Mouse (Mus musculus) midbrain, embryonic 16.5 days (tissue): ENCODE data around the gene Slc22a16. TPM values are rescaled to one million over a fixed set of nuclear protein-coding genes. Genes with fewer than 3 reads are reported as not detected.
A peak's percentile ranks its signal among the peaks of the same experiment; 100 is the strongest.

Experiments
- ATAC-seq: fragments of 200-750 bp; cut with Nextera tagmentation; 2 replicates; pipeline ENCODE4 v1.8.0; 2017; ENCODE audit warnings: moderate TSS enrichment
- H3K27ac ChIP-seq: fragments of 300-500 bp; sonication (generic); 2 replicates; pipeline ENCODE4 v1.5.1; 2014; ENCODE audit warnings: mild to moderate bottlenecking, low read length, mixed read lengths
- H3K27me3 ChIP-seq: fragments of 300-500 bp; sonication (generic); 2 replicates; pipeline ENCODE4 v1.6.1; 2014; ENCODE audit warnings: low read depth, low read length, mixed read lengths; ENCODE audit not compliant: control insufficient read depth, insufficient read depth
- H3K36me3 ChIP-seq: fragments of 300-500 bp; sonication (generic); 2 replicates; pipeline ENCODE4 v1.6.1; 2014; ENCODE audit warnings: mild to moderate bottlenecking, low read length, moderate library complexity, mixed read lengths; ENCODE audit not compliant: control insufficient read depth, insufficient read depth
- H3K4me1 ChIP-seq: fragments of 300-500 bp; sonication (generic); 2 replicates; pipeline ENCODE4 v1.6.1; 2014; ENCODE audit warnings: mild to moderate bottlenecking, low read length, mixed read lengths; ENCODE audit not compliant: control insufficient read depth, insufficient read depth
- H3K4me2 ChIP-seq: fragments of 300-500 bp; sonication (generic); 2 replicates; pipeline ENCODE4 v1.6.1; 2014; ENCODE audit warnings: mild to moderate bottlenecking, low read length, mixed read lengths
- H3K4me3 ChIP-seq: fragments of 300-500 bp; sonication (generic); 2 replicates; pipeline ENCODE4 v1.5.1; 2014; ENCODE audit warnings: low read depth, mild to moderate bottlenecking, low read length, moderate library complexity, mixed read lengths
- H3K9ac ChIP-seq: fragments of 300-500 bp; sonication (generic); 2 replicates; pipeline ENCODE4 v1.6.1; 2014; ENCODE audit warnings: low read depth, low read length, mixed read lengths
- H3K9me3 ChIP-seq: fragments of 300-500 bp; sonication (generic); replicated peaks from 2 replicates; pipeline ENCODE4 v1.6.1; 2014; ENCODE audit warnings: mild to moderate bottlenecking, low read length, mixed read lengths; ENCODE audit not compliant: control insufficient read depth, poor library complexity, severe bottlenecking
- WGBS: fragments of 180-500 bp; shearing (Covaris S2); extraction: QIAGEN DNeasy Blood & Tissue Kit; methylation state at CpG from one replicate; pipeline ENCODE4 v1.1.7; 2014; 5-methylcytosine and 5-hydroxymethylcytosine counted together
- polyA plus RNA-seq: library from polyadenylated mRNA; unstranded; fragments of >200 nt; fragmentation: Nextera tagmentation; extraction: Ambion mirVana; gene quantifications from 2 replicates; pipeline ENCODE4 v1.2.1, GENCODE M21; 2015

The Slc22a16 gene
- polyA plus RNA-seq, 1 experiment from 2014 or later, result not detected

DNA sequence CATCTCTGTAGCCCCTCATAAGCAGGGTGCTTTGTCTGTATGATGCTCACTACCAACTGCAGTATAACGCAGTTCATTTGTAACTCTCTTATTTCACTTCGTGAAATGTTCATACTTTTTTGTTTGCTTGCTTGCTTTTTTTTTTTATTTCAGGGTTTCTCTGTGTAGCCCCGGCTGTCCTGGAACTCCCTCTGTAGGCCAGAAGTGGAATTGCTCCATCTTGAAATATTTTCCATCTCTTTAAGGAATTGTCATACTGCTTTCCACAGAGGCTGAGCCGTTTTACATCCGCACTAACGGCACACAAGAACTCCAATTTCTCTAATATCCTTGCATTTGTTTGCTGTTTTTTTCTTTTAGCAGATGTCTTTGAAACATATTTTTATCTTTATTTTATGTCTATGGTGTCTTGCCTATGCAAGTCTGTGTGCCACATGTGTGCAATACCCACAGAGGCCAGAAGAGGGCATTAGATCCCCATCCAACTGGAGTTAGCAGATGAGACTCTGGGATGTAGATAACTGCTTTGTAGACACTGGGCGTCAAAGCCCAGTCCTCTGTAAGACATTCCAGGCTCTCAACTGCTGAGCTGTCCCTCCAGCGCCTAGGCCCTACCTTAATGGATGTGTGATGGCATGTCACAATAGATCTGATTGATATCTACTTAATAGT is 13.6 kb downstream of the Slc22a16 start:
- Histone ChIP-seq H3K4me1 (no peaks in the 10 kb centered on the region), H3K9me3 (no peaks in the 10 kb centered on the region), H3K4me3 (no peak overlapping the region), H3K9ac (no peak overlapping the region), H3K27me3 (no peaks in the 10 kb centered on the region), H3K36me3 (no peaks in the 10 kb centered on the region), H3K27ac (no peak overlapping the region), H3K4me2 (no peak overlapping the region)
- WGBS, result 84% methylated on average over 8 of the region's 8 CpGs
- ATAC-seq, result no peak

DNA sequence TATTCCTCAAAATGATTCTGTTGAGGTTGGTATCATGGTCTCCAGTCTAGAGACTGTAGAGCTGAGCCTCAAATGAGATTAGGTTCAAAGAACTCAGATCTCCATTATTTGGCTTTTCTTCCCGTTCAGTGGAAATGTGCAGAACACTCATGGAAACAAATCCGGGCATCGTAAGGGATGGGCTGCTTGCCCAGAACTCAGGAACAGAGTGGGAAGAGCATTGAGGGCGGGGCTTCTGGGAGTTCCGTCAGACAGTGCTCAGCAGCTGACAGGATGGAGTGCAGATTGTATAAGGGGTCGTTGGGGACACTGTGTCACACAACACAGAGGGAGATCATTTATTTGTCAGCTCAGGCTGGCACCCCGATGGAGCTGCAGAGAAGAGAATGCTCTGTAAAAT is 22.1 kb downstream of the Slc22a16 start:
- H3K9me3 ChIP-seq, result no peaks in the 10 kb centered on the region
- no peak overlapping the region for H3K4me2 ChIP-seq
- H3K4me3 ChIP-seq, result no peak overlapping the region
- 63% methylated on average over 7 of the region's 7 CpGs for WGBS
- ATAC-seq, result no peak
- H3K36me3 ChIP-seq, result no peaks in the 10 kb centered on the region
- H3K27me3 ChIP-seq, result no peaks in the 10 kb centered on the region
- H3K9ac ChIP-seq, result no peak overlapping the region
- no peaks in the 10 kb centered on the region for H3K4me1 ChIP-seq
- H3K27ac ChIP-seq, result no peak overlapping the region

DNA sequence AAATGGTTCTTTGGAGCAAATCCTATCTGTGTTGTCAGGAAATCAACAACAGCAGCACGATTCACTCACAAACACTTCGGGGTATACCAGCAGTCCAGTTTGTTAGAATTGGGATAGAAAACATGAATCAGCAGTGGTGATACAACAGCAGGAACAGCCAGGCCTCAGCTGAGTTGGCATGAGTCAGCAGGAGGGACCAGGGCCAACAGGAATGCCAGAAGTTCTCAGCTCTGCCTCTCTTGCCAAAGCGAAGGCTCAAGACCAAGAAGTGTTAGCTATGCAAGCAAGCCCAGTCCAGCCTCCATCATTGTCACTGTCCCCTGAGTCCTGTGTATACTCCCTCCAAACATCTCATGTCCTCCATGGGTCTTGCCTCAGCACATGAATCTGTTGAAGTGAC is 27.0 kb downstream of the Slc22a16 start:
- Histone ChIP-seq H3K9ac (no peak overlapping the region), H3K27me3 (no peaks in the 10 kb centered on the region), H3K9me3 (no peaks in the 10 kb centered on the region), H3K4me2 (no peak overlapping the region), H3K36me3 (no peaks in the 10 kb centered on the region), H3K4me3 (no peak overlapping the region), H3K27ac (no peak overlapping the region), H3K4me1 (no peaks in the 10 kb centered on the region)
- no peak for ATAC-seq
- WGBS, result 98% methylated on average over 3 of the region's 3 CpGs

DNA sequence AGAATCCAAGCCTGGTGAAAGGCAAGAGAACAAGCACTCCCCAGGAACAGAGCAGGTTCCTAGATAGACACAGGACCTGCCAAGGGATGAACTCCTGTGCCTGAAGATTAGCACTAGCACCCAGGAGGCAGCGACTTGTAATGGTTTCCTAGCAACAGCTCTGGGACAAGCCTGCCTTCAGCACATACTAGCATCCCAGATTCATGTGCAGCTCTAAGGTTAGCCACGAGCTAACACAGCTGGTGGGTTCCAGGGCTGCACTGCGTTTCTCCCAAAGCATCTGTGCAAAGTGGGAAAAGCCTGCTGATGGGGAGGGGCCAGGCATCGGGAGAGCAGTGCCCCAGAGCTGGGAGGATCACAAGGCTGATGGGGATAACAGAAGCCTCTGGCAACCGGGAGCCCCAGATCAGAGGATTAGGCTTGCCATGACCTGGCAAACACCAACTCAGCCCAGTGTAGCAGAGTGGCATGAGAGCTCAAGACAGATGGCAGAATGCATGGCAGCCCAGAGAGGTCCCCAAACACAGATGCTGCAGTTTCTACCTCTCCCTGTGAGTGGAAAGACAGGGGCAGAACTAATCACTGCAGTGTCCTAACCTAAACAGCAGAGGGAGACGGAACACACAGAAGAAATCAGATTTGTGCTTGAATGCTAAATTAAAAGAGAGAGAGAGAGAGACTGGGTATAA is 34.7 kb downstream of the Slc22a16 start:
- no peak overlapping the region for H3K4me2 ChIP-seq
- WGBS, result 39% methylated on average over 6 of the region's 6 CpGs
- ATAC-seq, result no peak

DNA sequence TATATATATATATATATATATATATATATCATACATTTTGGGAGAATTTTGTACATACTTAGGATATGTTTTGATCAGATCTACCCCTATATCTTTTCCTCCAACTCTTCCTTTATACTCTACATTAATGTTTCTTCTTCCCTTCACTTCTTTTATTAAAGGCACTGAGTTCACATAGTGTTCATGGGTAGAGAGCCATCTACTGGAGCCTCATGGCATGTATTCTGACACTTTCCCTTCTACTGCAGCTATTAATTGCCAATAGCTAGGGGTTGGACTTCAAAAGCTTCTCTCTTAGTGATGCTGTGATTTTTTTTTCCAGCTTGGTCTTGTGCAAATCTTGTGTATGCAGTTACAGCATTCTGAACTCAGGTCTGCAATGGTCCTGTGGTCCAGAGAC is 47.8 kb downstream of the Slc22a16 start:
- no peak overlapping the region for H3K4me2 ChIP-seq
- no peaks in the 10 kb centered on the region for H3K4me1 ChIP-seq
- no peak overlapping the region for H3K9ac ChIP-seq

More for the DNA sequence above, 34.7 kb downstream of the Slc22a16 start:
- Histone ChIP-seq H3K27me3 (no peaks in the 10 kb centered on the region), H3K36me3 (no peaks in the 10 kb centered on the region), H3K9ac (no peak overlapping the region), H3K9me3 (0 out of 2 replicates have a peak, but pooled peaks cover 9% of the 10 kb centered on the region), H3K27ac (no peak overlapping the region), H3K4me1 (no peaks in the 10 kb centered on the region), H3K4me3 (no peak overlapping the region)

DNA sequence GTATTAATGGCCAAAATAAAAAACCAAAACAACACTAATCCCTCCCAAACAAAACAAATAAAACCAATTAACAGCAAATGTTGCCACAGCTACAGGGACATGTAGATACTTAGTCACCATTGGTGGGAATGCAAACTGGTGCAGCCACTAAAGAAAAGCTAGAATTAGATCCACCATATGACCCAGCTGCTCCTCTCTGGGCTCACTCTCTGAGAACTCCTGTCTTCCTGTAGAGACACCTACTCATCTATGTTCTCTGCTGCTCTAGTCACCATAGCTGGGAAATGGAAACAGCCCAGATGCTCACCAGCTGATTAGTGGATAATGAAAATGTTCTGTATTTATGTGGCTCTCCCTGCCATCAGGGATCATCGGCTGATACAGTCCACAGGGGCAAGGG is 49.6 kb downstream of the Slc22a16 start:
- H3K4me2 ChIP-seq, result no peak overlapping the region
- no peak for ATAC-seq
- no peak overlapping the region for H3K27ac ChIP-seq
- H3K4me1 ChIP-seq, result no peaks in the 10 kb centered on the region
- H3K4me3 ChIP-seq, result no peak overlapping the region
- no peaks in the 10 kb centered on the region for H3K27me3 ChIP-seq
- H3K9ac ChIP-seq, result no peak overlapping the region
- H3K36me3 ChIP-seq, result no peaks in the 10 kb centered on the region
- WGBS, result 68% methylated on average over 1 of the region's 1 CpGs
- H3K9me3 ChIP-seq, result no peaks in the 10 kb centered on the region

More for the DNA sequence above, 47.8 kb downstream of the Slc22a16 start:
- no peak for ATAC-seq
- Histone ChIP-seq H3K9me3 (no peaks in the 10 kb centered on the region), H3K27me3 (no peaks in the 10 kb centered on the region), H3K27ac (no peak overlapping the region), H3K4me3 (no peak overlapping the region), H3K36me3 (no peaks in the 10 kb centered on the region)

DNA sequence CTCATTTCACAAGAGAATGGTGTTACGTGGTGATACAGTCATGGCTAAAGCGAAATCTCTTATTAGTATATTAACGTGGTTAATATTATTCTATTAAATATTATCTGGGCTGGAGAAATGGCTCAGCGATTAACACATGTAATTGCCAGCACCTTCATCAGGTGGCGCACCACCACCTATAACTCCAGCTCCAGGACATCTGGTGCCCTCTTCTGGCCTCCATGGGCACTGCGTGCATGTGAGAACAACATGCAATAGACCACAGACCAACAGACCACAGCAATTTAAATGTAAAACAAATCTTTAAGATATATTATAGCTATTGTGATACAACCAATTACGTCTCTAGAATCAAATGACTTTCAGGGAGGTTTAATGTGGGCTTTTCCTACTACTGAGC is 59.0 kb downstream of the Slc22a16 start:
- Histone ChIP-seq H3K9ac (no peak overlapping the region), H3K36me3 (no peaks in the 10 kb centered on the region), H3K4me1 (no peaks in the 10 kb centered on the region), H3K4me3 (no peak overlapping the region), H3K27me3 (no peaks in the 10 kb centered on the region), H3K27ac (no peak overlapping the region), H3K4me2 (no peak overlapping the region), H3K9me3 (no peaks in the 10 kb centered on the region)
- 75% methylated on average over 7 of the region's 7 CpGs for WGBS
- ATAC-seq, result no peak

DNA sequence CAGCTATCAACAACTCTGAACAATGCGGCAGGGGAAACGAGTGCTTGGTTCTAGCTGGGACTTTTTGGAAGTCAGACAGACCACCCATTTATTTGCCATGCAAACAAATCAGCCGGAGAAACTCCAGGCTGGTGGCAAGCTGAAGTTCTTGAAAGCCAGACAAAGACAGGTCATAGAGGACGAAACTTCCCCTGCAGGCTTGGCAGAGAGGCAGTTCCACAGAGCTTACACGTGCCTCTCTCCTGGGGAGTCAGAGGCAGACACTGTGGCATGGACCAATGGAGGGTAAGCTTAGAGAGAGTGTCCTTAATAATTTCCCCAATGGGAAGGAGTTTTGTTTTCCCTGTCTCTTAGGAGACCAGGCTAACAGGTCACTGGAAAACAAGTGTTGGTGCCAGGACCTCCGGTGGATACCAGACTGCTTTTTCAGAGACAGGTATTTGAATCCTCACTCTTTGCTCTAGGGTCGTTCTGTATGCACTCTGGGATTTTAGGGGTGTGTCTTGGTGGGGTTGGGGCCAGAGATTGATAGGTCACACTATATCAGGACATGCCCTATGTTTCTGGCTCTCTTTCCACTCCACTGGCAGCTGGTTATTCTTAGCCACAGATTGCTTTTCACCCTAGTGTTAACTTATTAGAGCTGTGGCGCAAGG is 59.6 kb downstream of the Slc22a16 start, which contains the start of gene Ddo:
Gene Ddo (plus strand): TSS at position 356 of the 656 bp plus-strand sequence.
- ATAC-seq, result peak; percentile 51; the same call in 1 of the 2 replicates
- H3K4me3 ChIP-seq, result no peak within 1 kb of the TSS
- no peak within 1 kb of the TSS for H3K27ac ChIP-seq
- no peaks in the 10 kb centered on the region for H3K4me1 ChIP-seq
- no peaks in the 10 kb centered on the region for H3K36me3 ChIP-seq
- WGBS, result 81% methylated on average over 8 of the region's 8 CpGs
- no peaks in the 10 kb centered on the region for H3K9me3 ChIP-seq
- H3K9ac ChIP-seq, result no peak within 1 kb of the TSS
- H3K4me2 ChIP-seq, result no peak within 1 kb of the TSS
- H3K27me3 ChIP-seq, result no peaks in the 10 kb centered on the region

DNA sequence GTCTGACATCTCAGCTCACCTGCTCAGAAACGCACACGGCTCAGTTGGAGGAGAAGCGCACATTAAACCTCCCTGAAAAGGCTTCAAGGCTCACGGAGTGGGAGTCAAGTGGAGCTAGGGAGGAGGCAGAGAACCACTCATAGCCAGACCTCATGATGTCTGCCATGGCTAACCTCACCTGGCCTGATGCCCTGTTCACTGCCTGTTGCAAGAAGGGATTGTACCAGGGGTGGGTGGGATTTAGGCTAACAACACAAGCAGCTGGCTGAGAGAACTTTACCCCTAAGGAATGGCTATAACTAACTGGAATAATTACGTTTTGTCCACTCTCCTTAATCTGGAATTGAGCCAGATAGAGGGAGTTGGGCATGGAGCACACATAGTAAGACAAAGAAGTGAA is 60.3 kb downstream of the Slc22a16 start:
- no peaks in the 10 kb centered on the region for H3K36me3 ChIP-seq
- no peaks in the 10 kb centered on the region for H3K4me1 ChIP-seq
- H3K9me3 ChIP-seq, result no peaks in the 10 kb centered on the region
- no peak overlapping the region for H3K9ac ChIP-seq
- no peak overlapping the region for H3K4me3 ChIP-seq
- 76% methylated on average over 5 of the region's 5 CpGs for WGBS
- H3K27me3 ChIP-seq, result no peaks in the 10 kb centered on the region
- no peak for ATAC-seq
- H3K27ac ChIP-seq, result no peak overlapping the region
- no peak overlapping the region for H3K4me2 ChIP-seq
